Mouse (Mus musculus): ENCODE data around the gene Ubl7.

GRCm38 (mm10) chr9:57867236-57867635, 43.5 kb upstream of the Ubl7 start:
- TF ChIP-seq CTCF (IDR thresholded peaks at IDR 0.05; ENCODE audit: extremely low read depth, insufficient read depth, insufficient read length, insufficient replicate concordance): no peak
- TF ChIP-seq POLR2A (IDR thresholded peaks at IDR 0.05; ENCODE audit: low read depth, low read length): no peak
